Mouse (Mus musculus) brain, adult 2 months (tissue): ENCODE results near the gene Mfsd2b.

ENCODE experiments used
- DNase-seq: peaks from one replicate; pipeline ENCODE4 v3.0.0; 2011; ENCODE audit warnings: low read depth, low spot score

Mfsd2b gene

DNA sequence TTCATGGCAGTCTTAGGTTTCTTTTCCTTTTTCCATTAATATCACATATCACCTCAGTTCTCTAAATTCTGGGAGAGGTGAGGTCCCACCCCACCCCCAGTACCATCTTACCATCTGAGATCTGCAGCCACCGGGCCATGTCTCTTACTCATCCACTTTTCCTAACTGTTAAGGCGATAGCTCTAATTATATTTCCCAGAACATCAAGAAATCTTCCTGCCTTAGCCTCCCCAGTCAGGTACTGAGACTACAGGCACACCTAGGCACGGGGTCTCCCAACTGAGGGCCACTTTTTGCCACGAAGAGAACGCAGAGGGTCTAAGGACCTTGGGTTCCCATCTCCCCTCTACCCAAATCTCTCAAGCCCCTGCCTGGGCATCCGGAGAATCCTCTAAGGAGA is 628 bp downstream of the Mfsd2b start:
- DNase-seq: no peak

DNA sequence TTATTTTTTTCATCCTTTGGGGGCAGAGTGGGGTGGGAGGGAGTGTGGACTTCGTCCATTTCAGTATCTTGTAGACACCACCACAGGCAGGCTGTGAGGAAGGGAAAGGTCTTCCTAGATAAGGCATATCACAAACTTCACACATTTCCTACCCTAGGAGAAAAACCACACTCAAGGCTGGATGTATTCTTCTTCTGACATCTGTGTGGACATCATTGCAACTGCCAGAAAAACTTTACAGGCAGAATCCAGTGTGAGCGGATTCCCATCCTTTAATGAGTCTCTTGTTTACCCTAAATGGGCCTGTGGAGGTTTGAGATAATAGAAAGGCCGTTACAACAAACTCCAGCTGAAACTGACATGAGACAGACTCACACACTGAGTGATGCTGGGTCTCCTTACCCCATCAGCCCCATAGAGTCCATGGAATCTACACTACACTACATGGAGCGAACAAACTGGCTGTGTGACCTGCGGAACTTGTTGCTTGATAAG is 1.1 kb downstream of the Mfsd2b start:
- DNase-seq: no peak

DNA sequence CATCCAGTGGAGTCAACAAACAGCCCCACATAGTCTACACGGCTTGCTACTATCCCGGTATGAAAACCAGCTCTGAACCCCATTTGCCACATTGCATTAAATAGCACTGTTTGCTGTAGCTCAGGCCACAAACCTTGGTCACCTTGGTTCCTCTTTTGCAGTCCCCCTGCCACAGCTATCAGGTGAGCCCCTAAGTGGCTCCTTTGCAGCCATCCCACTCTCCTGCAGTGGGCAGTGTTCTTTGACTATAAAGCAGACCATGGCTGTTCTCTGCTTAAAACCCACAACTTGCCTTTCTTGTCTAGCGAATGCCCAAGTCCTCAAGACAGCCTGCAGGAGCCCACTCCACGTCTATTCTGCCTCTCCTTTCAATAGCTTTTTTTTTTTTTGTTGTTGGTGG is 1.9 kb downstream of the Mfsd2b start:
- DNase-seq: no peak

DNA sequence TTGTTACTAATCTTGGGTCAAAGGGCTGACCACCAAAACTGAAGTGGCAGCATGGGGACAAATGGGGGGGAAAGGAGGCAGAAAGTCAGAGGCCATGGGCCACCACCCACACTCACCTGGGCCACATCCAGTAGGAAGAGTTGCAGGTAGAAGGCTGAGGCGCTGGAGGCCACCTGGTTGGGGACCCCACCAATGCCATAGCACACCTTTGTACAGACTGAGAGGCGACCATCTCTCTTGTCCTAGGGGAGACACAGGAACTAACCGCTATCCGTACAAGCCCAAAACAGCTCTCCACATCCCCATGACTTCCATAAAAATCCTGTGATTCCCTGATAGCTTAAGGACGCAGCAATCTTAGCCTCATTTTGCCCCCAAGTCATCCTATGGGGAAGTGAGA is 2.9 kb downstream of the Mfsd2b start:
- no peak for DNase-seq

DNA sequence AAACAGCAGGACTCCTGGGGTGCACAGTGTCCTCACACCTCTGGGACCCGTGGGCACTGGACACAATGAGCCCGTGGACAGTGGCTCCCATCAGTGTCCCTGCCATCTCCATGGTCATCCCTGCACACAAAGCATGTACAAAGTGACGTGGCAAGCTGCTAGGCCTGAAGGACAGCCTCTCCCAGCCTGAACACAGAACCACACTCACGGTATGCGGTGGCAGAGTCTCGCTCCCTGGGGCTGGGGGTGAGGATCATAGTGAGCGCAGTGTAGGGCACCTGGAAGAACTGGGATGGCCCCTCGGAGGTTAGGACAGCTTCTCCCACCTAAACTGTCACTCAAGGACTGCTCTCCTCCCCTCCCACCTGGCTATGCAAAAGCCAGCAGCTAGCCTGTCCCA is 5.2 kb downstream of the Mfsd2b start:
- DNase-seq: no peak

DNA sequence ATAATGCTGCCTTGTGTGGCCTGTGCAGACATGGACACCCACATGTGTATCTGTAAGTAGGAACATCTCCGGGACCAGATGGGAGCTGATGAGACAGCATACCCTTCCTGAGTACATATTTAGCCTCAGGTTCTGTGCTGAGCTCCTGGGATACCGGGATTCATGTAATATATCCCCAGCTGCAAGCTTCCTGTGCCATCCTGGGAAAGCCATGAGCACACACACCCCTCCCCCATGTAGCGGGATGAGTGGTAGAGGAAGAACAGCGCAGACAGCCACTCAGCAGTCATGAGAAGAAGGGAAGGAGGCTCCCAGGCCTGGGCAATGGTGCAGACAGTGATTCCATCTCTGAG is 9.8 kb downstream of the Mfsd2b start:
- DNase-seq: peak; percentile 57

DNA sequence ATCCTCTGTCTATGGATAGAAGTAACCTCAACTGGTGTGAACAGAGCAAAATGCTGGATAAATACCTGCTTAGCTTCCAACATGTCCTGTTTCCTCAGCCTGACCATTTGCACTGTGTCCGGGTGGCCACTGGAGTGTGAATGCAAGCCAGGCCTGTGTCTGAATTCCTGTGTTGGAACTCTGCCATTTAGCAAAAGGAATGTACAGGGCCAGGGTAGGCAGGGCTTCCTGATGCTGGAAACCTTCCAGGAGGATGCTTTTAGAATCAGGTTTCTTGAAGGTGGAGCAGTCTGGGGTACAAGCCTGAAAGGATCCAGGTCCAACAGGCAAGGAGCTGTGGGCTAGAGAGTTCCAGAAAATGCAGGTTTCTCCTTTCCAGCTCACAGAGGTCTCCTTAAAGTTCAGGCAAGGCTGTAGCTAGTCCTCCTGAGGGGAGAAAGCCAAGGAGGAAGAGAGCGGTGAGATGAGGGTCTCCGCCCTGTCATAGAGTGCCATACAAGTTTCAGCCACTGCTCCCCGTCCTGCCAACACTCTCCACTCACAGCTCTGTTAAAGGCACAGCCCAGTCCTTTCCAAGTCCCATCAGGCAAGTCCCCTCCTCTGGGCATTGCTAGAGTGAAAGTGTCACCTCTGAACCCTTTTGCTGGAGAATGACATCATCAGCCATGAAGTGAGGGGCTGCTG is 10.4 kb downstream of the Mfsd2b start:
- DNase-seq: peak; percentile 54

DNA sequence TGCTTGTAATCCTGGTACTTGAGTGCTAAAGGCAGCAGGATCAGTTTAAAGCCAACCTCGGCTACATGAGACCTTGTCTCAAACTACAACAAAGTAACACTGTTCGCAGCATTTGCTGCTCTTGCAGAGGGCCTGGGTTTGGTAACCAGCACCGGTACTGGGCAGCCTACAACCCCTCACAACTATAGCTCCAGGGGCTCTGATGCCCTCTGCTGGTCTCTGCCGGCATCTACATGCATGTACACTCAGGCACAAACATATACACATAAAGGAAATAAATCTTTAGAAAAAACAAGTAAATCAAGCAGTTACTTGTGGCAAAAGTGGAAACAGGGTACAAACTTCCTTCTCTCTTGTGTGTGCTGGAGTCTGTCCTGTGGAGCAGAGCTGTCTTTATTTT is 11.5 kb downstream of the Mfsd2b start:
- no peak for DNase-seq

DNA sequence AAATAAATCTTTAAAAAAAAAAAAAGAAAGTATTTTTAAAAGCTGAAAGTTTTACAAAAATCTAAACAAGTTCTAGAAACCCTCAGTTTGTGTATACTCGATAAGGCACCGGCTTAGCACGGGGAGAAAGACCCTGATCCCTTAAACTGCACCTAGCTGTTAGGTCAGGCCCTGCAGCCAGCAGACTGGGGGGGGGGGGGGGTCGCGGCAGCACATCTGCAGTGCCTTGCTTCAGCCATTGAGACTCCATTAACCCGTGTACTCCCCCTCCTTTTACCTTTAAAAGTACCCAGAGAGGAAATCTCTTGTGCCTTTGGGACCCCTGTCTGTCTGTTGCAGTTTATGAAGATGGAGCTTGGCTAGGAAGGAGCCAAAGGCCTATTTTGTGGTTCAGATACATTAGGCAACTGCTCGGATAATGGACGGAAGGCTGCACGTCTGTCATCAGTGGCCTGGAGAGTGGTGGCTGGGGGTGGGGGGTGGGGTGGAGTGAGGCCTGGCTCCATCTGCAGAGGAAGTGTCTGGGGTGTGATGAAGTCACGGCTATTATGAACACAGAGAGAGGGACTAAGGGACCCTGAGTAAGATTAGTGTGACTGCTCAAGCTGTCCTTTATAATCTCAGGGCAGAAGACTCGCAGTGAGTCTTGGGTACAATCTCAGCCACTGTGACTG is 14.8 kb downstream of the Mfsd2b start:
- no peak for DNase-seq

DNA sequence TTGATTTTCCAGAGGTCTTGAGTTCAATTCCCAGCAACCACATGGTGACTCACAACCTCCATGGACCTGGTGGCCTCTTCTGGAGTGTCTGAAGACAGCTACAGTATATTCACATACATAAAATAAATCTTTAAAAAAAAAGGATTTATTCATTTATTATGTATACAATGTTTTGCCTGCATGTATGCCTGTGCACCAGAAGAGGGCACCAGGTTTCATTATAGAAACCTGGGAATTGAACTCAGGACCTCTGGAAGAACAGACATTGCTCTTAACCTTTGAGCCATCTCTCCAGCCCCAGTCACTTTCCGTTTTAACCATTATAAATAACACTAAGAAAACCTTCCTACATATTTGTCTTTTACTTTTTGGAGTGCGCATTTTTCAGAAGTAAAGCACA is 17.3 kb downstream of the Mfsd2b start:
- no peak for DNase-seq

DNA sequence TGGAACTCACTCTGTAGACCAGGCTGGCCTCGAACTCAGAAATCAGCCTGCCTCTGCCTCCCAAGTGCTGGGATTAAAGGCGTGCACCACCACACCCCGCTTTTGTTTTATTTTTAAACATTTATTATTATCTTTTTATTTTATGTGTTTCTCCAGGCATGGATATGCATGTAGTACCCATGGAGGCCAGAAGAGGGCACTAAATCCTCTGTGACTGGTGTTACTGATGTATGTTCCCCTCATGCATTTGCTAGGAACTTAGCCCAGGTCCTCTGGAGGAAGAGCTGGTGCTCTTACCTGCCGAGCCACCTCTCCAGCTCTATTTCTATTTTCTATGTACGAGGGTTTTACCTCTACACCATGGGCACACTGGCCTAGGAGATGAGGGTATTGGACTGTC is 18.0 kb downstream of the Mfsd2b start:
- DNase-seq: no peak

DNA sequence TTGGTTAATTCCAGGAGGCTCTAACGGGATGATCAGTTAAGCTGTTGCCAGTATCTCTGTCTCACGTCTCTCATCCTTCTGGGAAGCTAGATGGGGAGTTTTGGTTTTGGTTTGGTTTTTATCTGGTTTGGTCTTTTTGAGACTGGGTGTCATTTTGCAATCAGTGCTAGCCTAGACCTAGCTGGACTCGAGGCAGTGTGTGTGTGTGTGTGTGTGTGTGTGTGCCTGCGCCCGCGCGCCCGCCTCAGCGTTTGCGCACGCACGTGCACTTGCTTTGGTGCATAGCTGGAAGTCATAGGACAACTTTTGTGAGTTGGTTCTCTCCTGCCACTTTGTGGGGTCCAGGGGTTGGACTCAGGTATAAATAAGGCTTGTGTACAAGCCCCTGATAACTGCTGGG is 30.4 kb downstream of the Mfsd2b start:
- DNase-seq: peak; percentile 51

DNA sequence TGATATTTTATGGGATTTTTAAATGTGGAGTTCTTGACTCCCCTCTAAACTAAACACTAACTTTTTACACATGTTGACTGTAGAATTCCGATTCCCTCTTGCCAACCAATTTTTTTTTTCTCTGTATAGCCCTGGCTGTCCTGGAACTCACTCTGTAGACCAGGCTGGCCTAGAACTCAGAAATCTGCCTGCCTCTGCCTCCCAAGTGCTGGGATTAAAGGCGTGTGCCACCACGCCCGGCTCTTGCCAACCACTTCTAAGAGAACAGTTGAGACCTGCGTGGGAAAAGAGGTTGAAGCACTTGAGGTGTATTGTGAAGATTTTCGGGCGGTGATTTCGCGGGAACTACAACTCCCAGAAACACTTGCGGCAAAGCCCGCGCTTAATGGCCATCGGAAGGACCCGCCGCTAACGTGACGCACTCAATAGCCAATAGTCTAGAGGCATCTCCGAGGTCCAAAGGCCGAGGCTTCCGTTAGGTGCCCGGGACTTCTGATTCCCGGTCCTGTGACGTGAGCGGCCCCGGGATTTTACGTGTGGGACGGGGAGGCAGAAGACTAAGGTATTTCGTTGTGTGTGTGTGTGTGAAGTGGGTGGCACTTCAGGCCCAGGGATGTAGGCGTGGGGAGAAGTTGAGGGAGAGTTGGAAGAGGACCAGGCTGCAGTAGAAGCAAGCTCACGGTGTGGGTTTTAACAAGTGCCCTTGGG is 31.1 kb downstream of the Mfsd2b start, which contains the start of gene Wdcp:
Gene Wdcp, plus strand, starts transcription at position 414 of the 708 bp plus-strand sequence.
- peak; percentile 98 for DNase-seq

DNA sequence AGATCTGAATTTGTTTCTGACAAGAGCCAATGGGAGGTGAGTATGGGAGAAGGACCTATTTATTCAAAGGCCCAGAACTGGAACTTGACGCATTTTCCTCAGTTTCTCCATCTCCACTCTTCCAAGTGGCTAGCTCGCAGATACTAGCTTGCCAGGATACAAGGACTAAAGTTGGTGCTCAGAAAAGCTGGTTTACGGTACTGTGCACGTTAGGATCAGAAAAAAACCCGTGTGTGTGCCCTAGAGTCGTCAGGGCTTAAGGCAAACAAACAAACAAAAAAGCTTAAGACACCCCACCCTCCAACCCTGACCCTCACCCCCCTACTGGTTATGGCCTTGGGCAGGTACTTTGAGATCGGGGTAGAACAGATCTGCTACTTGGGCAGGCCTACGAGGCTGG is 31.7 kb downstream of the Mfsd2b start:
- DNase-seq: no peak

DNA sequence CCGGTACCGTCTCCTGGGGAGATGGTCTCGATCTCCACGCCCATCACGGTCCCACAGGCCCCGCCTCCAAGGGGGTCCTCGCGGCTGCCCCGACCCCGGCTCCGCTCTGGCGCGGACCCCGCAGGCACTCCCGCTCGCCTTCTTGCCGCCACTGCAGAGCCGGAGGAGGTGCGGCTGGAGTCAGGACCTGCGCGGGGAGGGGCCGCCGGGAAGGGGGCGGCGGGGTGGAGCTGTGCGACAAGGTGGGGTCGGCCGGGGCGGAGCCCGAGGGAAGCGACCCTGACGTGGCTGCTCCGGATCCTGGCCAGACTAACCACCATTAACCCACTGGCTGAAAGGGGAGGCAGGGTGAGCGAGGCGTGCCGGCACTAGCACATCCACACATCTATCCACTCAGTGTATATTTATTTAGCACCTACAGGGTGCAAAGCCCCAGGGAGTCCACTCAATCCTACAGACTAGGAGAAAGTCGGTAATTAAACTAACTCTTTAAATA is 32.7 kb downstream of the Mfsd2b start, which contains the start of gene Fkbp1b:
Gene Fkbp1b, minus strand, starts transcription at position 200 of the 496 bp plus-strand sequence.
- DNase-seq: peak; percentile 65

DNA sequence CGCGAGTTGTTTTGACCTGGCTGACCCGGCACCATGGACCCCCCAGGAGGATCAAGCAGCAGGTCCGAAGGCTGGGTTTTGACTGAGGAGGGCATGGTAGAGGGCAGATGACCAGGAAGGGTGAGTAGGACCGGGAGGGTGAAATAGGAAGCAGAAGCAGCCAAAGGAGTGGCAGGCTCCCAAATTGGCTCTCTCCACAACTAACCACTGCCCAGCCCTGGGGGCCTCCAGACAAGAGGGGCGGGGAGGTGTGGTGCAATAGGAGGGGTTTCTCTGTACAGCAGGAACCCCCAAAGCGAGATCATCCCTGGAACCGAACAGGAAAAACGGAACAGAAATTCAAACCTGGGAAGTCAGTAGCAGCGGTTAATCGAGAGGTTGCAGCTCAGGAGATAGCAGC is 33.4 kb downstream of the Mfsd2b start:
- no peak for DNase-seq

DNA sequence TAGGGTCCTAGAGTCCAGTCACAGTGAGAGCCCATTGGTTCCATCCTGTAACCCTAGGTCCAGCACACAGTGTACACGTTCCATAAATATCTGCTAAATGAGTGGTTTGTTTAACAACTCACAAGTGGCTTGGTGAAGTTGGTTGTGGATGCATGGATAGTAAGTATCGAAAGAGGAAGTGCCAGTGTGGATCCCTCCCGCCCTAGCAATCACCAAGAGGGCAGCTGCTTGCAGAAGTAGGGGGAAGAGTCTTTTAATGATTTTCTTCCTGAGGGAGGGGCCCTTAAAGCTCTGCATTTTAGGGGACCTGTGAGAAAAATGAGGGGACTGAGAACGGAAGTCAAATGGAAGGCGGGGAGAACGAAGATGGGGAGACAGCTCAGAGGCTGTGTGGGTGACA is 34.1 kb downstream of the Mfsd2b start:
- no peak for DNase-seq

DNA sequence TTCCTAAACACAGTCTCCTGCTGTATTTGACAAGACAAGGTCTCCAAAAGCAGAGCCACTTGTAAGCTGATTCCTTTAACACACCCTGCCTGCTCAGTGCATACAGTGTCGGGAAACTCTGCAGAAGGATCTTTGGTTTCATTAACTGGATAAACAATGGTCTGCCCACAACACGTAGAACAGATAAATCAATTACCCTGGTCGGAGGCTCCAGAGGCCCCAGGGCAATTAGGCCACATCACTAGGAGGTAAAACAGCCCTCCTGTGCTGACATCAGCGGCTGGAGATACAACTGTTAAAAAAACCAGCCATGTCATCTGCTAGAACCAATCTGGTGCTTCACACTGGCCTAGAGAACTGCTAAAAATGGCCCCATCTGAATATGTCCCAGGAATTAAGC is 37.2 kb downstream of the Mfsd2b start:
- no peak for DNase-seq

DNA sequence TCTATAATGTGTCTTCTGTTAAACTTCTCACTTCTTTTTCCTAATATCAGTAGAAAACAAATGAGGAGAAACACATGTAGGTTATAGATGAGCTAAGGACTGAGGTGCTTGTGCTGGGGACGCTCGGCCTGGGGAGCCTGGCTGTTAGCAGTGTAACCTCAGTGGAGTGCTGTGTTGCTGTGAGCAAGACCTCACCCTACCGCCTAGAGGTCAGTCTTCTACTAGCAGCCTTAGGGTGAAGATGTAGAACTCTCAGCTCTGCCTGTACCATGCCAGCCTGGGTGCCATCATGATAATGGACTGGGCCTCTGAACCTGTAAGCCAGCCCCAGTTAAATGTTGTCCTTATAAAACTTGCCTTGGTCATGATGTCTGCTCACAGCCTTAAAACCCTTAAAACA is 46.9 kb downstream of the Mfsd2b start:
- DNase-seq: no peak

DNA sequence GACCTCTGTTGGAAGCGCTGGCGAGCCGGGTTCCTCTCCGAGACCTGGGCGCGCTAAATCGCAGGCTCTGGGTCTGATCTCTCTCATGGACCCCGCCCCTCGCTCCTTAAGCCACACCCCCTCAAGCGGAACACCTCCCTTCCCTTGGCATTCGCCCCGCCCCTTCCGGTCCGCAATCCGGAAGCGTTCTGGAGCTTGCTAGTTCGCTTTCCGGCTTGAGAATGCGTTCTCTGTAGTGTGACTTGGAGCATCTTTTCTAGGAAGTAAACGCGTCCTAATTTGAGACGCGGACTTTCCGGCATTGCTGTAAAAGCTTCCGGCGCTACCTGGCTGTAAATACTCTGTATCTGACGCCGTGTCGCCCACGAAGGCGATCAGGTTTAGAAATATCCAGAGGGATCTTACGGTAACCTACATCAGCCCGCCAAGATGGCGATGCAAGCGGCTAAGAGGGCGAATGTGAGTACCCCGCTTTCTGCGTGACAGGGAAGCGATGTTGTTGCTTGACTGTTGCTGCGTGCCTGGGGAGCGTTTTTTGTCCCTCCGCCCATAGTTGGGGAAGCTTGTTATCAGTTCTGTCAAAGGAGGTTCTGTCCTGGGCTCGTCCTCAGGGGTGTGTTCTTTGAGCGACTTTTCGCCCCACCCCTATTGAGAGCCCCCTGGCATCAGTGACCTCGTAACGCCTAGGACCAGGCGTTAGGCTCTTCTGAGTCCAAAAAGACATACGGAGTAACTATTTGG is 56.6 kb downstream of the Mfsd2b start, which contains the start of gene Sf3b6:
Gene Sf3b6, plus strand, starts transcription at position 184 of the 741 bp plus-strand sequence.
- peak; percentile 99 for DNase-seq

DNA sequence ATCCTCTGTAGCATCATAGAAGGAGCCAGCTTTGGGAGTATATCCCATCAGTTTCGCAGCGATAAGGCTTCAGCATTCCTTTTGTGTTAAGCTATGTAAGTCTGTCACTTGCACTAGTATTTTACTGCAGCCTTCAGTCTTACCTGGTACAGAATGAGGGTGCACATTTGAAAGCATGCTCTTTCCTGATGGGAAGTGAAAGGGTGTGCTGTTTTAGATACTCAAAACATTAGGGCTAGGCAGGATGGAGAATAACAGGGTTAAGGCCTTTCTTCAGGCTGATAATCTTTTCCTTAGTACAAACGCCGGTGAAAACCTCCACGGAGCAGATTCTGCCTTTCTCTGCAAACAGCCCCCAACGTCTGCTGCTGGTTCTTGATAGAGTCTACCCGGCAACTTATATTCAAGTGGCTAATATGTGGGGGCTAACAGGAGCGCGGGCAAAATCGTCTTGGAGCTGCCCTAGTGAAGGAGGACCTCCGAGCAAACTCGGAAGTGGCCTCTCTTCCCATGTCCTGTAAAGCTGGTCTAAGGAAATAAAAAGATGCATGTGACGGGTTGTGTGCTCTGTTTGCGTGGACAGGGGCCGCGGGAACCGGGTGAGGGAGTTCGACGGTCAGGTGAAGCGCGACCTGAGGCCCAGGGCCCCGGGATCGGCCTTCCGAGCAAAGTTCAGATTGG is 57.3 kb downstream of the Mfsd2b start:
- DNase-seq: no peak
